Mouse (Mus musculus): ENCODE data around the gene Nek5. TPM values are rescaled to one million over a fixed set of nuclear protein-coding genes. Genes with fewer than 3 reads are reported as not detected.
A peak's percentile ranks its signal among the peaks of the same experiment; 100 is the strongest.

Gene Nek5
- polyA plus RNA-seq, 1 experiment = not detected

GRCm38 (mm10) chr8:22047699-22048464, 77.0 kb downstream of the Nek5 start:
- Histone ChIP-seq H3K27ac (ENCODE audit: control insufficient read depth, insufficient read depth, low read depth, low read length, poor library complexity) (no peak overlapping the region), H3K4me1 (ENCODE audit: control insufficient read depth, insufficient read depth, low read length) (no peaks in the 10 kb centered on the region), H3K4me3 (replicated peaks; ENCODE audit: control insufficient read depth, low read depth, low read length) (no peak overlapping the region)
- TF ChIP-seq POLR2A (IDR thresholded peaks at IDR 0.05; ENCODE audit: borderline replicate concordance, control insufficient read depth, low read depth, low read length) (no peak), CTCF (IDR thresholded peaks at IDR 0.05; ENCODE audit: control insufficient read depth, insufficient read depth, low read length) (peak; percentile 62)
- 78% methylated on average over 2 of the region's 2 CpGs for WGBS

GRCm38 (mm10) chr8:22043706-22044105, 81.1 kb downstream of the Nek5 start:
- no peaks in the 10 kb centered on the region for H3K4me1 ChIP-seq (ENCODE audit: control insufficient read depth, insufficient read depth, low read length)
- H3K27ac ChIP-seq (ENCODE audit: control insufficient read depth, insufficient read depth, low read depth, low read length, poor library complexity) = no peak overlapping the region
- 78% methylated on average over 12 of the region's 12 CpGs for WGBS
- TF ChIP-seq CTCF (IDR thresholded peaks at IDR 0.05; ENCODE audit: control insufficient read depth, insufficient read depth, low read length) (no peak), POLR2A (IDR thresholded peaks at IDR 0.05; ENCODE audit: borderline replicate concordance, control insufficient read depth, low read depth, low read length) (no peak)
- no peak overlapping the region for H3K4me3 ChIP-seq (replicated peaks; ENCODE audit: control insufficient read depth, low read depth, low read length)

GRCm38 (mm10) chr8:22042515-22042914, 82.3 kb downstream of the Nek5 start:
- Histone ChIP-seq H3K4me3 (replicated peaks; ENCODE audit: control insufficient read depth, low read depth, low read length) (no peak overlapping the region), H3K27ac (ENCODE audit: control insufficient read depth, insufficient read depth, low read depth, low read length, poor library complexity) (no peak overlapping the region), H3K4me1 (ENCODE audit: control insufficient read depth, insufficient read depth, low read length) (no peaks in the 10 kb centered on the region)
- WGBS = 84% methylated on average over 3 of the region's 3 CpGs
- TF ChIP-seq POLR2A (IDR thresholded peaks at IDR 0.05; ENCODE audit: borderline replicate concordance, control insufficient read depth, low read depth, low read length) (no peak), CTCF (IDR thresholded peaks at IDR 0.05; ENCODE audit: control insufficient read depth, insufficient read depth, low read length) (no peak)

- WGBS = 56% methylated on average over 6 of the region's 6 CpGs
- no peak for TF ChIP-seq CTCF (IDR thresholded peaks at IDR 0.05; ENCODE audit: control insufficient read depth, insufficient read depth, low read length)
- no peak for TF ChIP-seq POLR2A (IDR thresholded peaks at IDR 0.05; ENCODE audit: borderline replicate concordance, control insufficient read depth, low read depth, low read length)
These were observed 84.7 kb downstream of the Nek5 start for GRCm38 (mm10) chr8:22040153-22040509.

GRCm38 (mm10) chr8:22039468-22040152, 85.2 kb downstream of the Nek5 start:
- H3K4me3 ChIP-seq (replicated peaks; ENCODE audit: control insufficient read depth, low read depth, low read length) = no peak overlapping the region
- no peak overlapping the region for H3K27ac ChIP-seq (ENCODE audit: control insufficient read depth, insufficient read depth, low read depth, low read length, poor library complexity)
- TF ChIP-seq POLR2A (IDR thresholded peaks at IDR 0.05; ENCODE audit: borderline replicate concordance, control insufficient read depth, low read depth, low read length) = no peak
- no peak for TF ChIP-seq CTCF (IDR thresholded peaks at IDR 0.05; ENCODE audit: control insufficient read depth, insufficient read depth, low read length)
- no peaks in the 10 kb centered on the region for H3K4me1 ChIP-seq (ENCODE audit: control insufficient read depth, insufficient read depth, low read length)
- WGBS = 26% methylated on average over 15 of the region's 15 CpGs

More at GRCm38 (mm10) chr8:22040153-22040509, 84.7 kb downstream of the Nek5 start:
- no peaks in the 10 kb centered on the region for H3K4me1 ChIP-seq (ENCODE audit: control insufficient read depth, insufficient read depth, low read length)
- H3K27ac ChIP-seq (ENCODE audit: control insufficient read depth, insufficient read depth, low read depth, low read length, poor library complexity) = no peak overlapping the region
- H3K4me3 ChIP-seq (replicated peaks; ENCODE audit: control insufficient read depth, low read depth, low read length) = no peak overlapping the region

- H3K4me1 ChIP-seq (ENCODE audit: control insufficient read depth, insufficient read depth, low read length) = no peaks in the 10 kb centered on the region
- no peak overlapping the region for H3K27ac ChIP-seq (ENCODE audit: control insufficient read depth, insufficient read depth, low read depth, low read length, poor library complexity)
- 77% methylated on average over 7 of the region's 7 CpGs for WGBS
- no peak overlapping the region for H3K4me3 ChIP-seq (replicated peaks; ENCODE audit: control insufficient read depth, low read depth, low read length)
- TF ChIP-seq CTCF (IDR thresholded peaks at IDR 0.05; ENCODE audit: control insufficient read depth, insufficient read depth, low read length) (no peak), POLR2A (IDR thresholded peaks at IDR 0.05; ENCODE audit: borderline replicate concordance, control insufficient read depth, low read depth, low read length) (no peak)
These were observed 87.8 kb downstream of the Nek5 start for GRCm38 (mm10) chr8:22037022-22037421.

GRCm38 (mm10) chr8:22036137-22036536, 88.7 kb downstream of the Nek5 start:
- WGBS = 90% methylated on average over 9 of the region's 9 CpGs
- Histone ChIP-seq H3K4me3 (replicated peaks; ENCODE audit: control insufficient read depth, low read depth, low read length) (no peak overlapping the region), H3K27ac (ENCODE audit: control insufficient read depth, insufficient read depth, low read depth, low read length, poor library complexity) (no peak overlapping the region), H3K4me1 (ENCODE audit: control insufficient read depth, insufficient read depth, low read length) (no peaks in the 10 kb centered on the region)
- TF ChIP-seq POLR2A (IDR thresholded peaks at IDR 0.05; ENCODE audit: borderline replicate concordance, control insufficient read depth, low read depth, low read length) = no peak
- TF ChIP-seq CTCF (IDR thresholded peaks at IDR 0.05; ENCODE audit: control insufficient read depth, insufficient read depth, low read length) = no peak

GRCm38 (mm10) chr8:22030990-22031389, 93.9 kb downstream of the Nek5 start:
- no peak overlapping the region for H3K27ac ChIP-seq (ENCODE audit: control insufficient read depth, insufficient read depth, low read depth, low read length, poor library complexity)
- no peak overlapping the region for H3K4me3 ChIP-seq (replicated peaks; ENCODE audit: control insufficient read depth, low read depth, low read length)
- 76% methylated on average over 3 of the region's 3 CpGs for WGBS
- TF ChIP-seq CTCF (IDR thresholded peaks at IDR 0.05; ENCODE audit: control insufficient read depth, insufficient read depth, low read length) = no peak
- no peak for TF ChIP-seq POLR2A (IDR thresholded peaks at IDR 0.05; ENCODE audit: borderline replicate concordance, control insufficient read depth, low read depth, low read length)
- H3K4me1 ChIP-seq (ENCODE audit: control insufficient read depth, insufficient read depth, low read length) = no peaks in the 10 kb centered on the region
